ENCODE assay signal across 22 mouse cellular contexts in the genomic region with DNA sequence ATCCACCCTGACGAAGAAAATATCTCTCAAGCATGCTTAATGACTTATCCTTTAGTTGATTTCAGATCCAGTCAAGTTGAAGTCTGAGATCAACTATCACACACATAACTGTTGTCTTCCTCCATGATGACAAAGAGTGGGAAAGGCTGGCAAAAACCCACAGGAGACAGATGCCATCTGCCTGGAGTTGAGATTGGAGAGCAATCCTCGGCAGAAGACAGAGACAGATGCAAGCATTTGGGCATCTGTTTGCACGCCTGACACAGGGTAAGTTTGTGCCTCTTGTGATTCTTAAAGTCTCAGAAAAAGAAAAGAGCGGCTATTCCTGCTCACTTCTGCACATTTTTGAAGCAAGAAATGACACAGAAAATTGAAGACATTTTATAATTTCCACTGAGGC.
DNase-seq lines count a peak whose midpoint lies in the region; TF ChIP-seq lines count a peak whose summit lies in the region.
"Had no signal": no experiment of that assay in that cellular context is flagged by ENCODE, and none has a peak within 500 bp of the region (broad histone marks: within the 10 kb centered on the region; RNA-seq: fewer than 3 reads in every experiment).

No protein-coding gene starts in this region.

- no peaks in the 10 kb centered on the region for H3K36me3 ChIP-seq in thymus, adult 2 months (ENCODE audit: control insufficient read depth, insufficient read depth, low read length)
- H3K36me3 ChIP-seq: forebrain, embryonic 15.5 days; heart, embryonic 15.5 days; hindbrain, embryonic 12.5 days; limb, embryonic 12.5 days; neural tube, embryonic 12.5 days had no signal

- H3K27ac ChIP-seq in thymus, adult 2 months (ENCODE audit: control insufficient read depth, insufficient read depth, low read length): no peak overlapping the region
- H3K27ac ChIP-seq: forebrain, embryonic 15.5 days; heart, embryonic 15.5 days; hindbrain, embryonic 12.5 days; limb, embryonic 12.5 days; liver, embryonic 14.5 days; neural tube, embryonic 12.5 days had no signal

- no peak for TF ChIP-seq POLR2A in thymus, adult 2 months (IDR thresholded peaks at IDR 0.05; ENCODE audit: control insufficient read depth, extremely low read depth, insufficient read depth, low read length, poor library complexity)

- TF ChIP-seq CTCF in thymus, adult 2 months (IDR thresholded peaks at IDR 0.05; ENCODE audit: borderline replicate concordance, control insufficient read depth, extremely low read depth, insufficient read depth, low read length, poor library complexity): no peak

- H3K27me3 ChIP-seq in thymus, adult 2 months (ENCODE audit: control insufficient read depth, insufficient read depth, low read length): no peaks in the 10 kb centered on the region
- H3K27me3 ChIP-seq: forebrain, embryonic 15.5 days; heart, embryonic 15.5 days; hindbrain, embryonic 12.5 days; limb, embryonic 12.5 days; megakaryocyte, embryonic 14.5 days; neural tube, embryonic 12.5 days; Patski had no signal

- no peak overlapping the region for H3K4me3 ChIP-seq in thymus, adult 2 months (ENCODE audit: control insufficient read depth, insufficient read depth, low read length)
- H3K4me3 ChIP-seq: forebrain, embryonic 15.5 days; heart, embryonic 15.5 days; hindbrain, embryonic 12.5 days; limb, embryonic 12.5 days; megakaryocyte, embryonic 14.5 days; neural tube, embryonic 12.5 days had no signal

- DNase-seq in brain, adult 2 months (ENCODE audit: low read depth, low spot score): peak; percentile 88
- DNase-seq in frontal cortex, postnatal 14 days (ENCODE audit: low spot score in 2 of 2): peak; percentile 16 to 31
- DNase-seq in layer of hippocampus, postnatal 10 days (ENCODE audit: low spot score in 2 of 2): peak; percentile 39 to 48
- DNase-seq in left cerebral cortex, postnatal 36 days (ENCODE audit: low spot score in 2 of 2): peak; percentile 37 to 58
- DNase-seq in urinary bladder, postnatal 36 days (ENCODE audit: low spot score in 2 of 2): no peak
- DNase-seq in cerebellum, adult 11 months: no peak
- no peak for DNase-seq in thymus, adult 2 months
- no peak for DNase-seq in gastrocnemius, postnatal 25 days
- DNase-seq: adrenal gland, postnatal 36 days; B cell, adult 2 months; cerebellum, adult 11-12 months; heart, adult 11 months; kidney, postnatal 10 days; lung, postnatal 10 days had no signal

- H3K4me1 ChIP-seq in thymus, adult 2 months (replicated peaks; ENCODE audit: control insufficient read depth, insufficient read depth, low read length): no peaks in the 10 kb centered on the region
- H3K4me1 ChIP-seq: heart, embryonic 15.5 days; hindbrain, embryonic 12.5 days; limb, embryonic 12.5 days; megakaryocyte, embryonic 14.5 days; neural tube, embryonic 12.5 days had no signal

- intact Hi-C loops in left cerebral cortex, postnatal 36 days (cut with DNase I): no loop called here

- WGBS in thymus, adult 2 months: 86% methylated on average over 4 of the region's 4 CpGs

Comparison
In these comparisons a context has a peak if more than half of its experiments do, and no peak if none do; other contexts are left out.
1. DNase-seq: peak in brain, adult 2 months (single experiment), frontal cortex, postnatal 14 days (2 of 2), layer of hippocampus, postnatal 10 days (2 of 2) and left cerebral cortex, postnatal 36 days (2 of 2); none in urinary bladder, postnatal 36 days (0 of 2), cerebellum, adult 11 months (single experiment), thymus, adult 2 months (single experiment) and gastrocnemius, postnatal 25 days (single experiment).